Mouse (Mus musculus) lung, postnatal 36 days (tissue): ENCODE data around the gene Tent5b.
"Not testable (repeated sequence)": the region's sequence is repeated elsewhere in the genome, so short reads cannot be mapped to it uniquely, and the experiment has no call there.

Experiments used
- DNase-seq: peaks from one replicate; pipeline ENCODE4 v3.0.0; 2022; ENCODE audit warnings: mixed read lengths

Tent5b gene

GRCm38 (mm10) chr4:133504300-133504699 is 24.4 kb downstream of the Tent5b start:
- DNase-seq = no peak

GRCm38 (mm10) chr4:133504755-133505485 is 25.0 kb downstream of the Tent5b start:
- no peak for DNase-seq

- no peak for DNase-seq
Measured at GRCm38 (mm10) chr4:133506573-133506972, 26.6 kb downstream of the Tent5b start.

DNA sequence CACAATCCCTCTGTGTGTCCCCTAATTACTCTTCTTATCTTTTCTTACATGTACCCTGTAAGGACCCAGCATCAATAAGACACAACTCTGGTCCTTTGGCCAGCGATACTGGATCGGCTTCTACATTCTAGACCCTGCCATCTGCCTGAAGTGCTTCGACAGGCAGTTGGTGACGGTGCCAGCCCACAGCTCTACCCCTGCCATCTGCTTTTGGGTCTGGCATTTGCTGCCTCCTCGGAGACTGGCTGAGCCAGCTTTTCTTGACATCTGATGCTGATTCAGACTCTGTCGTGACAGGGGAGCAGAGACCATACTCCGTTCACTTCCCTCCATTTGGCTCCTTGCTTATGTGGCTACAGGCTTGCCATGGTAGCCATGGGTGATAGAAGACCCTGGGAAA is 29.1 kb downstream of the Tent5b start:
- no peak for DNase-seq

DNA sequence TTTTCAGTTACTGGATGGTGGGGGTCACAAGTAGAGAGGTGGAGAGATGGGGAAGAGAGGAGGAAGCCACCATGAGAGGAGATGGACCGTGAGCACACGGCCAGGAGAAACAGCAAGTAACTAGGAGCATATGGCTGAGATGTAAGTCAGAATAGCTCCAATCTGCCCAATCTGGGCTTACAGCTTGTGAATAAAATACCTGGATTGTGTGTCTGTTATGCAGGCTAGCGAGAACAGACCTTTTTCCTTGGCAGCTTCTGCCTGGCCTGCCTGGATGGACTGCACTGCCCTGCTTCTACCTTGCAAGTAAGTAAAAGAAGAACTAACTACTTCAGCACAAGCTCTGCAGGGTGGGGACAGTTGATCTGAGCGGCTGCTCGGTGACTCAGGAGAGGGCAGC is 31.1 kb downstream of the Tent5b start:
- DNase-seq = no peak

DNA sequence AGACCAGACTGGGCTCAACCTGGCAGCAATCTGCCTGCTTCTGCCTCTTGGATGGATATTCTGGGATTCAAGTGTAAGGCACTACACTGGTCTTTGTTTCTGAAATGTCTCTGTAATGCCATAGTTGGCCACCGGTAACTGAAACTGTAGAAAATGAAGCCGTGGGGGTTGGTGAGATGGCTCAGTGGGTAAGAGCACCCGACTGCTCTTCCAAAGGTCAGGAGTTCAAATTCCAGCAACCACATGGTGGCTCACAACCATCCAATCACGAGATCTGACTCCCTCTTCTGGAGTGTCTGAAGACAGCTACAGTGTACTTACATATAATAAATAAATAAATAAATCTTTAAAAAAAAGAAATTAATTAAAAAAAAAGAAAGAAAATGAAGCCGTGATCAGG is 32.6 kb downstream of the Tent5b start:
- not testable (repeated sequence) for DNase-seq

- peak; percentile 87 for DNase-seq
Measured at GRCm38 (mm10) chr4:133512972-133513371, 33.0 kb downstream of the Tent5b start.

GRCm38 (mm10) chr4:133518601-133519368 is 38.9 kb downstream of the Tent5b start, which contains the start of gene Kdf1:
TSS of gene Kdf1 (plus strand) at chr4:133518963.
- peak; percentile 74 for DNase-seq

DNA sequence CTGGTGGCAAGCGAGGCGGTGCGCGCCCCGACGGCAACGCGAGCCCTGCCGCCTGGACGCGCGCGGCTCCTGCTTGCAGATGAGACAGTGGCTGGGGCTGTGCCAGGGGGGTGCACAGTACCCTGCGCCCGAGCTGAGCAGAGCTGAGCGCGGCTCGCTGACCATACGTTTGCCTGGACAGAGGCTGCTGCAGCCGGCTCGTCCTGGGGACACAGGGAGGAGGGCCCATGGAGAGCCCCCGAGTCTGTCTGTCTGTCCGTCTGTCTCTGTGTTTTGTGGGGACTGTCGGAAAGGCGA is 39.4 kb downstream of the Tent5b start:
- no peak for DNase-seq

DNA sequence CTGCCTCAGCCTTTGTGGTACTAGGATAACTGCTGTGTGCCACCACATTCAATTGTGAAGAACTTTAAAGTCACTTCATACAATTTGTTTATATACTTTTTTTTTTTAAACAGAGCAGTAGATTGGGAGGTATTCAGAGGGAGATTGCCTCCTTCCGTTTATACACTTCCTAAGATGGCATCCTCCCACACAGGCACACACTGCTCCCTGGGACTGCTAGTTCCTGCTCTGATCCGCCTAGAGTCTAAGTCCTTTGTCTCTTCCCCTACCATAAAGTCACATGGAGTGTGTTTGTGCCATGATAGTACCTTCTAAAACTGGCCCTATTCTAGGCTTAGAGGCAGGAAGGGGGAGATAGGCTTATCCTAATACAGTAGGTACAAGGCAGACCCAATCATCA is 41.6 kb downstream of the Tent5b start:
- DNase-seq = no peak

GRCm38 (mm10) chr4:133527788-133528187 is 47.9 kb downstream of the Tent5b start:
- DNase-seq = no peak

- DNase-seq = no peak
Measured at GRCm38 (mm10) chr4:133532777-133533176, 52.8 kb downstream of the Tent5b start.

- DNase-seq = no peak
Measured at GRCm38 (mm10) chr4:133536081-133536480, 56.1 kb downstream of the Tent5b start.

GRCm38 (mm10) chr4:133536652-133537051 is 56.7 kb downstream of the Tent5b start:
- no peak for DNase-seq
